Mouse (Mus musculus) heart, postnatal 0 days (tissue): Measurements from ENCODE around the gene Rcc2.

Experiments
- CTCF ChIP-seq: IDR thresholded peaks from 2 replicates; pipeline ENCODE4 v1.5.1; 2016; ENCODE audit warnings: antibody characterized with exemption, control low read depth, low read depth
- EP300 ChIP-seq: IDR thresholded peaks from 2 replicates; pipeline ENCODE4 v1.6.1; 2016; ENCODE audit warnings: antibody characterized with exemption, low read depth

DNA sequence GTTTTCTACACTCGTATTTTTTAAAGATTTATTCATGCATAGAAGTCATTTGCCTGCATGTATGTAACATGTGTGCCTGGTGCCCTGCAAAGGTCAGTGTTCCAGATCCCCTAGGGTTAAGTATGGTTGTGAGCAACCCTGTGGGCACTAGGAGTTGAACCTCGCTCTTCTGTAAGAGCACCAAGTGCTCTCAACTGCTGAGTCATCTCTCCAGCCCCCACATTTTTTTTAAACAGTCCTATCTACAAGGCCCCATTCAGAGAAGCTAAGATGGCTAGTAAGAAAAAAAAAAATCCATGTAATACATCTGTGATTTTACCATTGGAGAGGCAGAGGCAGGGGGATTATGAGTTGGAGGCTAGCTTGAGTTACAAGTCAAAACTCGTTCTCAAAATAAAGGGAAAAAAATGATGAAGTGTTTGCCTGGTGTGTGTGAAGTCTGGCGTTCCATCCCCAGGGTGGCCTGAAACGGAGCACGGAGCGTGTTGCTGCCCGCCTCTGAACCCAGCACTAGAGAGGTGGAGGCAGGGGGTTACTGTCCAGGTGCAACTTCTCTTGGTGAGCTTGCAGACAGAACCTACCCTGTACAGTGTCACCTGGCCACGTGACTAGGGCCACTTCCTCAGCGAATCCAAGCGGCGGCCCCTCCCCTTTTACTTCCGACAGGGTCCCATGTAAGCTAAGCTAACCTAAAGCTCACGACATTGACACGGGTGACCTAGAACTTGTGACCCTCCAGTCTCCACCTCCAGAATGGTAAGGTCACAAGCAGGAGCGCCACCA is 10.3 kb upstream of the Rcc2 start:
- TF ChIP-seq CTCF: no peak
- no peak for TF ChIP-seq EP300
